Mouse (Mus musculus): ENCODE data around the gene Fam102a. TPM values are rescaled to one million over a fixed set of nuclear protein-coding genes. Genes with fewer than 3 reads are reported as not detected.
"Not testable (repeated sequence)": the region's sequence is repeated elsewhere in the genome, so short reads cannot be mapped to it uniquely, and the experiment has no call there.

Fam102a gene
- 10.4 and 10.9 TPM in 2 replicates for polyA plus RNA-seq (2015; fragmentation: Nextera tagmentation; extraction: Ambion mirVana)

DNA sequence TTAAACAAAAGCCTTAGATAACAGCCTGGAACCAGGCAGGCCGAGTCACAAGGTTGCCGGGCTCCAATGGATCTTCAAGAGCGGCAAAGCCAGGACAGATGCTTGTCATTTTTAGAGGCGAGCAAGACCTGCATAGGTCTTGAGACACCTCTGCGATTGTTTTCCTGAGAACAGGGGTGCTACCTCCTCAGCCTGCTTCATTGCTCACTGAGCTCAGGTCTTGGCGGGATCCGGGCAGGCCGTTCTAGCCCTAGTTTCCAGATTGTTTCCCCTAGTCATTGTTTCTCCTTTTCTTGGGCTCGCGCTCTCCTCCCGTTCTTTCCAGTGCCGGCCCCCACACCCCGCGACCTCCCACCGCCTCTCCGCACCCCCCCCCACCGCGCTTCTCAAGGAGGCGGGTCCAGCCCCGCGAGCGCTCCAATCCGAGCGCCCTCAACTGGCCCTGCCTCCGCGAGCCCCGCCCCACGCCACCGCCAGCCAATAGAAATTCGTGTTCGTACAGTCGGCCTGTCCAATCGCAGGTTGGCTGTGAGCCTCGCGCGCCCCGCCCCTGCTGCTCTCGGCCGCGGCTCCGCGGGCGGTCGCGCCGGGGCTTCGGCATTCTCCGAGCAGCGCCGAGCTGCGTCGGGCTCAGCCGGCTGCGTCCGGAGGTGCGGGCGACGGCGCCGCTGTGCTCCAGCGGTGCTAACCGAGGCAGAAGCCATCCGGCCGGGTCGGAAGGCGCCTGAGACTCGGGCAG is at the start of gene Fam102a:
TSS of gene Fam102a (plus strand) at position 600 of the 739 bp plus-strand sequence.
- H3K4me3 ChIP-seq, result peak within 1 kb of the TSS; percentile 90
- peak; percentile 97 for ATAC-seq (ENCODE audit: low FRiP score, low read depth)
- H3K4me2 ChIP-seq (replicated peaks), result peak within 1 kb of the TSS; percentile 94
- H3K36me3 ChIP-seq, result no peaks in the 10 kb centered on the region
- no peaks in the 10 kb centered on the region for H3K9me3 ChIP-seq
- peak within 1 kb of the TSS; percentile 95 for H3K9ac ChIP-seq
- whole genome bisulfite sequencing, result under 1% methylated on average over 64 of the region's 67 CpGs
- H3K27me3 ChIP-seq, result no peaks in the 10 kb centered on the region
- peak within 1 kb of the TSS; percentile 97 for H3K27ac ChIP-seq
- peaks cover 56% of the 10 kb centered on the region for H3K4me1 ChIP-seq

DNA sequence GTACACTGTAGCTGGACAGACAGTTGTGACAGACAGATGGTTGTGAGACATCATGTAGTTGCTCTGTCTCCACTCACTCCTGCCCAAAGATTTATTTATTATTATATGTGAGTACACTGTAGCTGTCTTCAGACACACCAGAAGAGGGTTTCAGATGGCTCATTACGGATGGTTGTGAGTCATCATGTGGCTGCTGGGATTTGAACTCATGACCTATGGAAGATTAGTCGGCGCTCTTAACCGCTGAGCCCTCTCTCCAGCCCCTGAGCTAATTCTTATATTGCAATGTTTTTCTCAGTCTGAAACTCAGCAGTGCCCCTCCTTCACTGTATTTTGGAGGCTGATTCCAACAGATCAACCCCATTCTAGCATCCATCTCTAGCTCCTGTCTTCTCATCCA is 49.4 kb upstream of the Fam102a start:
- no peaks in the 10 kb centered on the region for H3K36me3 ChIP-seq
- no peak for ATAC-seq (ENCODE audit: low FRiP score, low read depth)
- H3K27me3 ChIP-seq, result no peaks in the 10 kb centered on the region
- no peak overlapping the region for H3K9ac ChIP-seq
- WGBS, result 85% methylated on average over 4 of the region's 4 CpGs
- H3K4me2 ChIP-seq (replicated peaks), result no peak overlapping the region
- no peaks in the 10 kb centered on the region for H3K4me1 ChIP-seq
- no peak overlapping the region for H3K4me3 ChIP-seq
- H3K9me3 ChIP-seq, result no peaks in the 10 kb centered on the region
- no peak overlapping the region for H3K27ac ChIP-seq

DNA sequence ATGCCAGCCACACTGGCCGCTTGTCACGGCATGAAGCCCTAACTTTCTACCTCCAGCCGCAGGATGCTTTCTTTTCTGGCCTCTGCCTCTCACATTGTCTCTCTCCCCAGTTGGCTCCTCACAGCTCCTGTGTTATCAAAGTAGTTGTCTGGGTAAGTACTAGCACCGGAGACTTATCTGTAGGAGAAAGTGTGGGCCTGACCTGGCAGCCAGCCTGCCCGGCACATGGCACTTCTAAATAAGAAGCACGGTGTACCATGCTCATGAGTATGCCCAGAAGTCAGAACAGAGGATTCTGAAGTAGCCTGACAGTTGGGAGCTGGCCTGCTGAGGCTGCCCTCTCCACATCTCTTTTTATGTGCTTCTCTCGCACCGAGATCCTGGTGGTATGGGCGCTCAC is 49.0 kb upstream of the Fam102a start:
- H3K36me3 ChIP-seq, result no peaks in the 10 kb centered on the region
- H3K27me3 ChIP-seq, result no peaks in the 10 kb centered on the region
- H3K4me1 ChIP-seq, result no peaks in the 10 kb centered on the region
- H3K9ac ChIP-seq, result no peak overlapping the region
- no peaks in the 10 kb centered on the region for H3K9me3 ChIP-seq
- no peak overlapping the region for H3K27ac ChIP-seq
- 95% methylated on average over 9 of the region's 9 CpGs for WGBS
- no peak overlapping the region for H3K4me3 ChIP-seq
- no peak overlapping the region for H3K4me2 ChIP-seq (replicated peaks)
- ATAC-seq (ENCODE audit: low FRiP score, low read depth), result no peak

DNA sequence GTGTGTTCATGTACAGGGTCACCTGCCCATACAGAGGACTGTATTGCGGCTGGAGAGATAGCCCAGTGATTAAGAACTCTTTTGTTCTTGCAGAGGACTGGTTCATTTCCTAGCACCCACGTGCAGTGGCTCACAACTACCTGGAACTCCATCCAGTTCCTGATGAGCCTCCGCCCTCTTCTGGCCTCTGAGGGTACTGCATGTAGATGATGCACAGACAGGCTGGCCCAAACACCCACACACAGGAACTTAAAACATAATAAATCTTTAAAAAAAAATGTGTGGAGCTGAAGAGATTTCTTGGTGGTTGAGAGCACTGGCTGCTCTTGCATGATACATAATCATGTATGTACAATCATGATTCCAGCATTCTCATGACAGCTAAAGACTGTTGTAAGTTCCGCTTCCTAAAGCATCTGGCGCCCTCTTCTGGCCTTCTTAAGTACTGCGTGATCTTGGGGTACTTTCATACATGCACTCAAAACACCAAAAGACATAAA is 48.0 kb upstream of the Fam102a start:
- no peak overlapping the region for H3K4me3 ChIP-seq
- no peak overlapping the region for H3K27ac ChIP-seq
- no peaks in the 10 kb centered on the region for H3K36me3 ChIP-seq
- H3K9ac ChIP-seq, result no peak overlapping the region
- WGBS, result 5% methylated on average over 6 of the region's 6 CpGs
- H3K4me2 ChIP-seq (replicated peaks), result no peak overlapping the region
- no peaks in the 10 kb centered on the region for H3K4me1 ChIP-seq
- no peaks in the 10 kb centered on the region for H3K27me3 ChIP-seq
- no peaks in the 10 kb centered on the region for H3K9me3 ChIP-seq
- peak; percentile 39 for ATAC-seq (ENCODE audit: low FRiP score, low read depth)

DNA sequence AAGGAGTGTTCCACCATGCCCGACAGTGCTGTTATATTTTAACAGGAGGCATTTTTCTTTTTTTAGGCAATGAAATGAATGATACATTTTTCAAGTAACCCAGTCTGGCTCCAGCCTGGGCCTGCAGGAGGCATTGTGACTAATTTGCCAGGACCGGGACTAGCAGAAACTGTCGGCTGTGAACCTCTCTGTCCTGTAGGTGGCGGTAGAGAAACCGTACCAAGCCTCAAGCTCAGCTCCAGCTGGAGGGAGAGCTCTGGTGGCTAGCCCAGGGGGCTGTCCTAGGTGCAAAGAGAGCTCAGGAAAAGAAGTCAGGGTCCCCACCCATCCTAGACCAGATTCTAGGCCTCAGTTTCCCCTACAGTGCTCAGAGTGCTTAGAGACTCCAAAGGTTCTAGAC is 46.5 kb upstream of the Fam102a start:
- no peaks in the 10 kb centered on the region for H3K27me3 ChIP-seq
- H3K9me3 ChIP-seq, result no peaks in the 10 kb centered on the region
- no peak overlapping the region for H3K9ac ChIP-seq
- H3K4me2 ChIP-seq (replicated peaks), result no peak overlapping the region
- 2% methylated on average over 5 of the region's 5 CpGs for WGBS
- no peak for ATAC-seq (ENCODE audit: low FRiP score, low read depth)
- no peaks in the 10 kb centered on the region for H3K36me3 ChIP-seq
- H3K4me1 ChIP-seq, result no peaks in the 10 kb centered on the region
- no peak overlapping the region for H3K27ac ChIP-seq
- H3K4me3 ChIP-seq, result no peak overlapping the region

DNA sequence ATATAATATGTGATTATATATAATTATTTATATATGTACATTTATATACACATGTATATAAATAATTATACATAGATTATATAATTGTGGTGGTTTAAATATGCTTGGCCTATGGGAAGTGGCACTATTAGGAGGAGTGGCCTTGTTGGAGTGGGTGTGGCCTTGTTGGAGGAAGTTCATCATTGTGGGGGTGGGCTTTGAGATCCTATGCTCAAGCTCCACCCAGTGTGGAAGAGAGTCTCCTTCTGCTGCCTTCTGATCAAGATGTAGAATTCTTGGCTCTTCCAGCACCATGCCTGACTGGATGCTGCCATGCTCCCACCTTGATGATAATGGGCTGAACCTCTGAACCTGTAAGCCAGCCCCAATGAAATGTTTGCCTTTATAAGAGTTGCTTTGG is 44.4 kb upstream of the Fam102a start:
- H3K27ac ChIP-seq; H3K9me3 ChIP-seq; H3K4me2 ChIP-seq (replicated peaks); H3K36me3 ChIP-seq; H3K27me3 ChIP-seq; H3K9ac ChIP-seq; H3K4me1 ChIP-seq; ATAC-seq (ENCODE audit: low FRiP score, low read depth); H3K4me3 ChIP-seq: not testable (repeated sequence)

DNA sequence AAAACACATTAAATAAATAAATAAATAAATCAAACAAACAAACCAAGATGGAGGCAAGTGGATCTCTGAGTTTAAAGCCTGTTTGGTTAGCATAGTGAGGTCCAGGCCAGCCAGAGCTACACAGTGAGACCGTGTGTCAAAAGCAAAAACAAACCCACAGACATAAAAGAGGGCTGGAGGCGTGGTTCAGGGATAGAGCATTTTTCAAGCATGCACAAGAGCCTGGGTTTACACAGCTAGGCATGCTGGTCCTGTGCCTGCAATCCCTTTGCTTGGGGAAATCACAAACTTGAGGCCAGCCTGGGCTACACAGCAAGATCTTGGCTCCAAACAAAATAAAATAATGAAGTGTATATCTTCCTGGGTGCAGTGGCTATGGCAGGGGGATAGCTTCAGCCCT is 42.5 kb upstream of the Fam102a start:
- no peak for ATAC-seq (ENCODE audit: low FRiP score, low read depth)
- no peak overlapping the region for H3K4me3 ChIP-seq
- 77% methylated on average over 2 of the region's 2 CpGs for WGBS
- H3K9me3 ChIP-seq, result no peaks in the 10 kb centered on the region
- no peak overlapping the region for H3K27ac ChIP-seq
- no peak overlapping the region for H3K9ac ChIP-seq
- no peak overlapping the region for H3K4me2 ChIP-seq (replicated peaks)
- no peaks in the 10 kb centered on the region for H3K36me3 ChIP-seq
- no peaks in the 10 kb centered on the region for H3K4me1 ChIP-seq
- H3K27me3 ChIP-seq, result no peaks in the 10 kb centered on the region

DNA sequence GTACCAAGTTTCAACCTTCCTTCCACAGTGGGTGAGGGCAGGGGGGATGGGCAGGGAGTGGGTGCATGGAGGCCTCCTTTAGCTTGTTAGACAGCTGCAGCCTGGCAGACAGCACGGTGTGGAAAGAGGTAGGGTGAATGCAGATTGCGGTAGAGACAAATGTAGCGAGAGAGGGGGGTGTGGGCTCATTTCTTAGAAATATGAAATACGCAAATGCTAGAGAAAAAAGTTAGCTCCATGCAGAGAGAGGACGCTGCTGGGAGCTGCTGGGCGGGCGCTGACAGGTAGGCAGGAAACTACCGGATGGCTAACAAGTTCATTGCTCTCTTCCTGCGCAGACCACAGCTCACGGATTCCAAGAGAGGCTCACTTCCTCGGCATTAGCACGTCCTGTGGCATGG is 41.8 kb upstream of the Fam102a start:
- H3K4me2 ChIP-seq (replicated peaks), result no peak overlapping the region

DNA sequence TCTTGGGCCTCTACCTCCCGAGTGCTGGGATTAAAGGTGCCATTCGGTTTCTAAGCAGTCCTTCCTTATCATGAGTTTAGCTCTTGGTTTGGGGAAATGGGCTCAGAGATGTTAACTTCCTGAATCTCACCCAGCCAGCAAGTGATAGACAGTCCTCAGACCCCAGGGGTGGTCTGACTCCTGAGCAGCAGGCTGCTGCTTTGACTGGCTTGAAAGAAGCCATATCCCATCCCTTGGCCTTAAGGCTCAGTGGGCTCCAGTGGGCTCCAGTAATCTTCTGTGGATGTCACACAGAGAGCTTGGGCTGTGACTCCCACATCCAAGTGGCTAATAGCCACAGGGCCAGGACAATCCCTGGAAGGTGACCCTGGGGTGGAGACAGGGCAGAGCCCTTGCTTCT is 40.6 kb upstream of the Fam102a start:
- 75% methylated on average over 2 of the region's 2 CpGs for WGBS
- Histone ChIP-seq H3K9ac (no peak overlapping the region), H3K27ac (no peak overlapping the region), H3K4me1 (no peaks in the 10 kb centered on the region), H3K9me3 (peaks cover 8% of the 10 kb centered on the region; the same call in 1 of the 2 replicates), H3K36me3 (no peaks in the 10 kb centered on the region), H3K27me3 (no peaks in the 10 kb centered on the region), H3K4me2 (replicated peaks) (no peak overlapping the region), H3K4me3 (no peak overlapping the region)
- no peak for ATAC-seq (ENCODE audit: low FRiP score, low read depth)

More for the DNA sequence above, 41.8 kb upstream of the Fam102a start:
- Histone ChIP-seq H3K9me3 (no peaks in the 10 kb centered on the region), H3K4me3 (no peak overlapping the region), H3K9ac (no peak overlapping the region), H3K36me3 (no peaks in the 10 kb centered on the region), H3K4me1 (no peaks in the 10 kb centered on the region), H3K27ac (no peak overlapping the region), H3K27me3 (no peaks in the 10 kb centered on the region)
- WGBS, result 66% methylated on average over 12 of the region's 12 CpGs
- ATAC-seq (ENCODE audit: low FRiP score, low read depth), result no peak

DNA sequence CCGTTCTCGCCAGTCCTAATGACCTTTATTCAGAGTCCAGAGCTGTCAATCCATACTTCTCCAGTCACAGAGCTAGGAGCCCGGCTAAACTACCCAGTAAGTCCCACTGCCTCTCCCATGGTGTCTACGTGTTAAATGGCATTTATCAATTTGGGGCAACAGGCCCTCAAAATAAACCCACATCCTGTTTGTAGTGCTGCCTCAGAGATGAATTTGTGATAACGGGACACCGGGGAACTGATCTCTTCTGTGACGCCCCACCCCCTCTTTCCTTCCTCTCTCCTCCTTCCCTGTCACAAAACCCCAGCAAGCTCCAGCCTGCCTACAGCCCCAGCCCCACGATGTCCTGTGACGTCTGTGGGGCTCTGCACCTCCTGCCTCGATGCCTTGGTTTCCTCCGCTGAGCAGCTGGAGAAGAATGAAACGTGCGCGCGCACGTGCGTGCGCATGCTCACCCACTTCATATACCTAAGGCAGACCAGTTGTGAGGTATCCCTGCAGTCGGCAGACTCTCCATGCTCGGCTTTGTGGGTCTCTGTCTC is 39.9 kb upstream of the Fam102a start:
- Histone ChIP-seq H3K4me3 (no peak overlapping the region), H3K4me2 (replicated peaks) (no peak overlapping the region), H3K27me3 (no peaks in the 10 kb centered on the region), H3K27ac (no peak overlapping the region), H3K9me3 (peaks cover 8% of the 10 kb centered on the region; the same call in 1 of the 2 replicates), H3K4me1 (no peaks in the 10 kb centered on the region), H3K9ac (no peak overlapping the region), H3K36me3 (no peaks in the 10 kb centered on the region)
- 76% methylated on average over 20 of the region's 20 CpGs for WGBS
- no peak for ATAC-seq (ENCODE audit: low FRiP score, low read depth)

DNA sequence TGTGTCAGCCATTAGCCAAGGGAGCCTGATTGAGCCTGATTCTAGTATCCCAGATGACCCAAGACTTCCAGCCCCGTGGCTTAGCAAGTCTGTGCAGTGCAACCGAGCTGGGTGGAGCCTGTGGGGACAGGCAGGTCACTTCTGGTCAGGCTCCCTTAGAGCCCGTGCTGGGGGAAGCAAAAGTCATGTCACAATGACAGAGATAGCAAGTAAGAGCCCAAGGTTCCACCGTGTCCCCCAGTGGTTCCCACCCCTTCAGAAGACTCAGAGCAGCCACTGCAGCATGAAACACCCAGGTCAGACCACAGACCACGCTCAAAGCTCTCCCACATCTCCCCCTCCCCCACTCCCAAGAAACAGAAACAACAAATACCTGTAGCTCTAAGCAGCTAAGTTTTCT is 38.9 kb upstream of the Fam102a start:
- Histone ChIP-seq H3K4me3 (no peak overlapping the region), H3K4me1 (no peaks in the 10 kb centered on the region), H3K27me3 (no peaks in the 10 kb centered on the region), H3K4me2 (replicated peaks) (no peak overlapping the region), H3K9ac (no peak overlapping the region), H3K36me3 (no peaks in the 10 kb centered on the region), H3K27ac (no peak overlapping the region), H3K9me3 (peaks cover 8% of the 10 kb centered on the region; the same call in 1 of the 2 replicates)
- no peak for ATAC-seq (ENCODE audit: low FRiP score, low read depth)
- WGBS, result 64% methylated on average over 5 of the region's 5 CpGs

DNA sequence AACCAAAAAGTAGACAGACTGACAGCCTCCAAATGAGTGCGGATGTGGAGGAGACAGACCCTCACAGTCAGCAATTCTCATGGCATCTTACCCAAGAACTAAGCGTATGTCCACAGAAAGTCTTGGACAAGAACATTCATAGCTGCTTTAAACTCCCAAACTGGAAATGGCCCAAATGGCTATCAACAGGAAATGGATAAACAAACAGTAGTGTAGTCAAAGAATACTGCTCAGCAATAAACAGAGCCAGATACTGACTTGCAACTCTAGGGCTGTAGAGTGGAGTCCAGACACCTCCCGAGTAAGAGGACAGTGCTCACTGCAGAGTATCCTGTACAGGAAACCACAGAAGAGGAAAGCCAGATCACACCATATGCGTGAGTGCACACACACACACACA is 35.8 kb upstream of the Fam102a start:
- Histone ChIP-seq H3K27me3 (no peaks in the 10 kb centered on the region), H3K27ac (no peak overlapping the region), H3K4me2 (replicated peaks) (no peak overlapping the region), H3K4me1 (peaks cover 4% of the 10 kb centered on the region; the same call in 1 of the 2 replicates), H3K4me3 (no peak overlapping the region), H3K9me3 (peaks cover 8% of the 10 kb centered on the region; the same call in 1 of the 2 replicates), H3K9ac (no peak overlapping the region), H3K36me3 (no peaks in the 10 kb centered on the region)
- WGBS, result 86% methylated on average over 4 of the region's 4 CpGs
- ATAC-seq (ENCODE audit: low FRiP score, low read depth), result no peak

Data from limb, embryonic 13.5 days (tissue).